Mouse (Mus musculus): ENCODE measurements around the gene Teddm3.
"Not testable (repeated sequence)": the region's sequence is repeated elsewhere in the genome, so short reads cannot be mapped to it uniquely, and the experiment has no call there.

The Teddm3 gene

DNA sequence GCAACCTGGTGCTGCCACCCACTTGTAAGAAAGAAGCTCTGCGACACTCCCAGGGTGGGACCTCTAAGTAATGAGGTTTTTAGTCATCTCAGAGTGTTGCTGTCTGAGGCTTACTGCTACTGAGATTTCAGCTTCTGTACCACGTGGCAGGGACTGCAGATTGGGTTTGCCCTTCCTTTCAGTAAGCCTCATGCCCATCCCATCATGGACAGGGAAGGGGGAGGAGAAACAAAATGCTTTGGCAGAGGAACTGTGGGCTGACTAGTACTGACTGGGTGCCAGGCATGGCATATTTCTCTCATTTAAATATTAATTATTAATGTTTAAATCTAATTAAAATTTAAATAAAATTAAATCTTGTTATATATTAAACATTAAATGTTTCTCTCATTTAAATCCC is at the start of gene Teddm3:
TSS of gene Teddm3 (minus strand) at position 101 of the 400 bp plus-strand sequence.
- not testable (repeated sequence) for DNase-seq

DNA sequence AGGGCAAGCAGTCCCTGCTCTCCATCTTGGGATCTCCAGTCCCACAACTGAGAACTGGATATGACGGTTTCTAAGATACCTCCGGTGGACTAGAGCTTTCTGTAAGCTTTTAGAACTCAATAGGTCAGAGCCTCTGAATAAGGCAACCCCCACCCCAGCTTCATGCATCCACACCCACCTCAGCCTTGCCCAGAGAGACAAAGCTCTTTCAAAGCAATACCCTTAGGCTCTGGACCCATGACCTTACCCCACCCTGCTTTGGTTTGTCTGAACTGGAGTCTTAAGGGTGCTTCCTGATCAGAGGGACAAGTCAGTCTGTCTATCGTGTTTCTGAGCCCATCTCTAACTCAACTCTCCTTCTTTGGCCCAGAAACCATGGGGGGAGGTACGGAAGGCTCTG is 48.9 kb upstream of the Teddm3 start:
- DNase-seq, result no peak

DNA sequence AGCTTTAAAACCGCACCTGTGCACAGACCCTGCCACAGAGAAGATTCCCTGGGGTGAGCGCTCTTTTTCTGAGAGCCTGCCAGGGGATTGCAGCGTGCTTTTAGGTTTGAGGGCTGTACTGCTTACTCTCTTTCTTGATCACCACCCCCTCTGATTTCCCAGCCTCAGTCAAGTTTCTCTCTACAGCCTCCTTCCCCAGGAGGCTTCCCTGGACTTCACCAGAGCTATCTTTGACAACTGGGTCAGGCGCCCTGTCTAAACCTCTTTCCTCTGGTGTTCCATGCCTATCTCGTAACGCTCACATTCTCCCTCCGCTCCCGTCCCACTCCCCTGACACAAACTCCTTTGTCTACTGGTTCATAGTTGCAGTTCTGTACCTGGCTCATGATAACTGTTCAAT is 45.6 kb upstream of the Teddm3 start:
- DNase-seq, result no peak

DNA sequence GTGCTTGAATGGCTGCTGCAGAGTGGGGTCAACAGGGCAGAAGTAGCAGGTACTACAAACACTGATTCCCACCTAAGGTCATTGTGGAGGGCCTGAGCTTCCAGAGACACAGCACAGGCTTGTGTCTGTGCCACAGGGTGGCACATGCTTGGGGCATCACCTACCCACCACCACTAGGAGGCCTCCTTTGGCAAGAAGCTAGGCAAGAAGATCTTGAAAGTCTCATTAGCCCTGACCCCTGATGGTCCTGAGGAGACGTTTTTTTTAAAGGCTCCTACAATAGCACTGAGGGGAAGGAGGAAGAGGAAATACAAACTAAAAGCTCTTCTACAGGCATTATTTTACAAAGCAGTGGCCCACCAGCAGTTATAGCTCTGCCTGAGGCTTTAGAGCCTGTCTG is 44.7 kb upstream of the Teddm3 start:
- DNase-seq, result no peak

DNA sequence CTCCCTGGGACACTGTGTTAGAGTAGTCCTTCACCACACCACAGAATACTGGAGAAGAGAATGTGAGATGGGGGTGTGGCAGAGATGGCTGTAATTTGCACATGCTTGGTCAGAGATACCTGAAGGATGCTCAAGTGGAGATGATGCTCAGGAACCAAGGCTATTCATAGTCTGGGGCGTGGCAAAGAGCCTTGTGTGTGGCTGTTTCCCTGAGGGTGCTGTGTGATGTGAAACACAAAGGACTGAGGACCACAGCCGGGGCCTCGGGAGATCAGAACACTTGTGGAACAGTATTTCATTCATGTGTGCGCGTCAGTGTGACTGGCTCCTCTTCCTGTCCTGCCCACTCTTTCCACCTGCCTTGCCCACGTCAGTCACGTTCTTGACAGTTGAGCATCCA is 44.2 kb upstream of the Teddm3 start:
- DNase-seq, result no peak

DNA sequence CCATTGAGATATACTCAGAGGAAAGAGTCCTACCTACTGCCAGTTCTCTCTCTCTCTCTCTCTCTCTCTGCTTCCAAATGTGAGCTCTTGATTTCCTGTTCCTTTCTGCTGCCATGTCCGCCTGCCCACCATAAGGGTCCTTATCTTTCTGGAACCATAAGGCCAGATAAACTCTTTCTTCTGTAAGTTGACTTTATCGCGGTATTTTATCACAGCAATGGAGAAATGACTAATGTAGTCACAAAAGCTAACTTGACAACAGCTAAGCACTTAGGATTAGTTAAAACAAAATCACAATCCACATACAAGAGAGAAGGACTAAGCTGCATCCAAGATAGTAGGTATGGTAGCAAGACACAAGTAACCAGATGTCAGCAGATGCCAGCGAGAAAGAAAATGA is 43.7 kb upstream of the Teddm3 start:
- DNase-seq, result no peak

DNA sequence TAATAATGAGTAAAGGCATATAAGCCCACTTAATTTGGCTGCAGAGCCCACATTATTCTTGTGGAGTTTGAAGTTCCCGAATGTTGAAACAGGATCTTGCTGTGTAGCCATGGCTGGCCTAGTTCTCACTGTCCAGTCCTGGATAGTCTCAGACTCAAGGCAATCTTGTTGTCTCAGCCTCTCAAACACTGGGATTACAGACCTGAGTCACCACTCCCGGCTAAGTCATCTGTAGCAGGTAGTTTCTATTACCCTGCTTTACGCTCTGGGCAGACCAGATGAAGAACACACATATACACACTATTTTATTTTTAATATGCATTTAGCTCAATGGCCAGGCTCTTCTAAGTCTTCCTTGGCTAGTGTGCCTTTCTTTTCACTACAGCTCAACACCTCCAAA is 42.8 kb upstream of the Teddm3 start:
- no peak for DNase-seq

DNA sequence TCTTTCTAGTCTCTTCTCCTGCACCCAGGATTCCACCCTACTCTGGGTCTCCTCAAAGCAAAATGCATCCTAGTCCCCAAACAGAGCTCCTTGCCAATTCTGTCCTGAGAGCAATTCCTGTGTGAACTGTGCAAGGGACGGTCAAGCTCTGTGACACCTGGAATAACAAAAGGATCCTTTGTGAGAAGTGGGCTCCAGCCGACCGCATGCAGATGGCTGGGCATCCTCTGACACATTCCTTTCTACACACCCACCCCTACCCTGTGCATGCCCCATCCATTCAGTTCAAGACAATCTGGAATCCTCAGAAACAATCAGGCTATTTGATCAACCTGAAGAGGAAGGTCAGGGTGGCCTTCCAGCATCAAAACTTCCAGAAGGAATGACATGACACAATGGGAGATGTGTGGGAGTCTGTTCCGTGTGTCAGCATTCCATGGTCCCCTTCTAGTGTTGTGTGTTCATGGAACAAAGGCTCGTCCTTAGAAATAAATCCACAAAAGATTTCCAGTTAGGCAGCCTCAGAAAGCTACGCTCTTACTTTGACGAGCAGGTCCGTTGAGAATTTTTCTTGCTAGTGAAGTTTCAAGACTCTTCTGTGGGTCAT is 41.6 kb upstream of the Teddm3 start:
- DNase-seq, result no peak

DNA sequence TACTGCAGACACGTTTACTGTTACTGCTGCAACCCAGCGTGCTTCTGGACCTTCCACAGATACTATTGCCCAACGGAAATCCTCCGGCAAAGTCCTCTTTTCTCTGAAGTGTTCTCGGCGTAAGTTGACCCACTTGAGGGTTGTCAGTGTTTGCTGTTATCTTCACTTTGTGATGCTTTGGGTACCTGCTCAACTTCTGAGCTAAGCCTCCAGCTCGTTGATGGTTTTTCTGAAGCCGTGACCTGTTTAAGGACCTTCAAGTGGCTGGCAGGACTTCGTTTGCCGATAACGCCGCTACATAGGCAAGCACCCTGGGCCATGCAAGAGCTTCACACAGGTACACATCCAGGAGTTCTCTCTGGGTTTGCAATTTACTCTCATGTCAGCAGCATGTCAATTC is 40.4 kb upstream of the Teddm3 start:
- DNase-seq, result no peak

DNA sequence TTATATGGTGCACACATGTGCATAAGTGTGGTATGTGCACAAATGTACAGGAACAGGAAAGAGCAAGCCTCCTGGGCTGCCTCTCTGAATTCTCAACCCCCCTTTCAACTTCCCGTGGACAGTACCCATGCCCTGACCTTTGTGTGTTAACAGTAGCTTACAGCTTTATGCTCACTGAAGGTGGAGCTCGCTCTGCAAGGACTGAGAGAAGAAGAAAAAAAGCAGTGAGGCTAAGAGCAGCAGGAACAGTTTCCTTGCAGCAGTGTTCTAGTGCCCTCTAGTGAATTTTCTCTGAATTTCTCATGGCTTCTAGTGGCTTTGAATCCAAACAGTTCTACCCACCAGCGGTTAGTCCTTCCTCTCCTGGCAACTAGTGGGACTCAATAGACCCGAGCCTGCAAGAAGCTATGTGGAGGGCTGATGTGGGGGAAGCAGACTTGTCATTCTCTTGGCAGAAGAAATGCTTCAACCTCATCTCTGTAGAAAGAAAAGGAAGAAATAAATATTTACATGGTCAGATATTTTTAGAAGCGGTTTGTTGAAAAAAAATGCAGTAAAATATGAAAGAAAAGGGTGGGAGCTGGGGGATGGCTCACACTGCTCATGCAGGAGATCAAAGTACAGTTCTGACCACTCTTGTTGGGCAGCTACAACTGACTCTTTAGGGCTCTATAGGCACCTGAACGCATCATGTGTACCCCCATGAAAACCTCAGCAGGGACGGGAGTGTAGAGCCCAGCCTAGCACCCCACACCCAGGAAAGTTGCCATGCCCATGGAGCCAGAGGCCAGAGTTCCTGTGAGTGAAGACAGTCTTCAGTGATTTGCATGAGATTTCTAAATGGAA is 38.9 kb upstream of the Teddm3 start:
- no peak for DNase-seq

DNA sequence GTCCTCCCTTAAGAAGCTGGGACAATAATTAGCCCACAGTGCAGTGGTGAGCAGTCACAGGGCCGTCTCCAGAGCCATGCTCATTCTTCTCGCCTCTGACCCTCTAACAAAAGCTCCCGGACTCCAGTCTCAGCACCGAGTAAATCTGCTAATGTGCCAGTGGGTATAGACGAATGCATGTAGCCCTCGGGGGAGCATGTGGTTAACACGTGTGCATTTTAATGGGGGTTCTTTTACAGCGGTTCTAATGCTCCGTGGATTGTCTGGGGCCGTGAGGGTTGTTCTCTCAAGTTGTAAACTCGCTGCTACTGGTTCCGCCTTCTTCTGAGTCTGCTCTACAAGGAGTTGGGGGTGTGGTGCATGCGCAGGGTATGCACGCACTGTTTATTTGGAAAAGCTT is 37.8 kb upstream of the Teddm3 start:
- no peak for DNase-seq

DNA sequence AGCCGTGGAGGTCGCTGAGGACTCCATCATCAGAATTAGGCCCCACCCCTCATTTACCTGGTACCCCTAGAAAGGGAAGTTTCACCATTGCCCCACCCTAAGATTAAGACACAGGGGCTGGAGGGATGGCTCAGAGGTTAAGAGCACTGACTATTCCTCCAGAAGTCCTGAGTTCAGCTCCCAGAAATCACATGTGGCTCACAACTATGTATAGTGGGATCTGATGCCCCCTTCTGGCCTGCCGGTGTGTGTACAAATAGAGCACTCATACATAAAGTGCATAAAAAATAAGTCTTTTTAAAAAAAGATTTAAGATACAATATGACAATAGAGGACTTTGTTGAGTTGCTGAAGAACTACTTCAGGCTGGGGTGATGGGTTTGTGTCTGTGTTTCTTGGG is 34.5 kb upstream of the Teddm3 start:
- DNase-seq, result no peak

DNA sequence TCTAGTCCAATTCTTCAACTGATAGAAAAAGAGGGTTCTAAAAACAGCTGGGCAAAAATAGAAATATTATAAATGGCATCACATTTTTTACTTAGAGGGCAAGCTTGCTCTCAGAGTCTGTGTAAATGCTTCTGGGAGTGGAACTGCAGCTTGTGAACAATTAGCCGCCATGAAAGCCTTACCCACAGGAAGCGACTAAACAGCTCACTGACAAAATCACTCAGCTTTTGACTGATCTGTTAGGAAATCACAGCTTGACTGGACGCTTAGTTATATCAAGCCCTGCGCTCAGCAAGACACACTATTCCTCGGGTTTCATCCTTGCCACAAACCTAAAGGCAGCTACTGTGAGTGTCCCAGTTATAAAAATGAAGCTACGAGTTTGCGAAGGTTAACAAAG is 33.8 kb upstream of the Teddm3 start:
- no peak for DNase-seq

DNA sequence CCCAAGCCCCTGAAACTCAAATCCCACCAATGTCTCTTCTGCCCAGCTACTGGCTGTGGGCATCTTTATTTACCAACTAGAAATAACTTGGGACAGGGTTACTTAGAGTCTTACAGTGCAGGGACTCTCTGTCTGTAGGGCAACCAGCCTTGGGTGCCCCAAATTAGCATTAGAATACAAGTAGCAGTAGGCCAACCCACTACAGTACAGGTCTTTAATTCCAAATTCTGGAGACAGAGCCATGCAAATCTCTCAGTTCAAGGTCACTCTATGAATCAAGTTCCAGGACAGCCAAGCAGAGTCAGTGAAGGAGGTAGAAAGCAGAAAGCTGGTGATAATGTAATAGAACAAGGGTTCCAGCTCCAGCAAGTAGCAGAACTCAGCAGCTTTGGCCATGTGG is 30.9 kb upstream of the Teddm3 start:
- DNase-seq, result no peak

DNA sequence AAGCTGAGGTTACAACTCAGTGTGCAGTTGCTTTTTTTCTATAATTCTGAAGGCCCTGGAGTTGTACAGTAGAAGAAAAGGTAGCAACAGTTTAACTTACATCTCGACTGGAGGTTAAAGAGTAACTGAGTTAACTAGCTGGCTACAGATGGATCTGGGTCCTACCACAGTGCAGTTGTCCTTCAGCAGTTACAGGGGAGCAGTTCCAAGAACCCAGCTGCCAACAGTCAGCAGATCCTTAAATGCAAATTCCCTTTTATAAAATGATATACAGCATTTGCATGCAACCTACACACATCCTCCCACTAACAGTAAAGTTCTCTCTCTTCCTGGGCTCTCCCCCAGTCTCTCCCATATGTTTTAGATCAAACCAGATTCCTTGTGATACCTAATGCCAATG is 28.3 kb upstream of the Teddm3 start:
- DNase-seq, result no peak

DNA sequence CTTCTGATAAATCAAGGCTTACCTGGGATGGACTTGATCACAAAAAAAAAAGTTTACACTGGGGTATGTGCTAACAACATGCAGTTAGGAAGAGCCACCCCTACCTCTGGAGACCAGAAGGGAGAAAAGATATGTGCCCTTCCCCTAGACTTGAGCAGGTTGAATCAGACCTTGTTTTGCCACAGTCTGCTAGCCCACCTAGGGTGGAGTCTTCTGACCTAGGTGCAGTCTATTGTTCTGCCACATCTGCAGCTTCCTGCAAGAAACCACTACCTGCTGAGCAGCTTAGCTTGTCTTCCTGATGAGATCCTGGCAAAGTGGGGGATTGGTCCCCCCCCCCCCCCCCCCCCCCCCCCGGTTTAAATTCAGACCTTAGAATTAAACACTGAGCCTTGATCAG is 21.4 kb upstream of the Teddm3 start:
- no peak for DNase-seq

DNA sequence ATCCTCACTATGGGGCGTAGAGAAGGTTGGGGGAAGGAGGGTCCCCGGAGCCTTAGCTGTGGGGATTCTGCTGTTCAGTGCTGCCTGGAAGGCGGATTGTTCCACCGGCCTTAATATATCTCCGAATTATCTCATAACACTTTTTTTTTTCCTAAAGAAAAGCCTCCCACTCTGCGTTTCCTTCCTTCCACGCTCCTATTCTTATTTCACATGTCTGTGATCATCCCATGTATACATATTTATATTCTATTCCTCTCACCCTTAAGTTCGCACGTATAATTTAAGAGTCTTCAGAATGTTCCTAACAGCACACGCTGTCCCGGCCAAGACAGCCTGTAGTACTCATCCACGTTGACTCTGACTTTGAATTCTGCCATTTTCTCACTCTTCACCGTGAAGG is 14.9 kb upstream of the Teddm3 start:
- DNase-seq, result no peak

DNA sequence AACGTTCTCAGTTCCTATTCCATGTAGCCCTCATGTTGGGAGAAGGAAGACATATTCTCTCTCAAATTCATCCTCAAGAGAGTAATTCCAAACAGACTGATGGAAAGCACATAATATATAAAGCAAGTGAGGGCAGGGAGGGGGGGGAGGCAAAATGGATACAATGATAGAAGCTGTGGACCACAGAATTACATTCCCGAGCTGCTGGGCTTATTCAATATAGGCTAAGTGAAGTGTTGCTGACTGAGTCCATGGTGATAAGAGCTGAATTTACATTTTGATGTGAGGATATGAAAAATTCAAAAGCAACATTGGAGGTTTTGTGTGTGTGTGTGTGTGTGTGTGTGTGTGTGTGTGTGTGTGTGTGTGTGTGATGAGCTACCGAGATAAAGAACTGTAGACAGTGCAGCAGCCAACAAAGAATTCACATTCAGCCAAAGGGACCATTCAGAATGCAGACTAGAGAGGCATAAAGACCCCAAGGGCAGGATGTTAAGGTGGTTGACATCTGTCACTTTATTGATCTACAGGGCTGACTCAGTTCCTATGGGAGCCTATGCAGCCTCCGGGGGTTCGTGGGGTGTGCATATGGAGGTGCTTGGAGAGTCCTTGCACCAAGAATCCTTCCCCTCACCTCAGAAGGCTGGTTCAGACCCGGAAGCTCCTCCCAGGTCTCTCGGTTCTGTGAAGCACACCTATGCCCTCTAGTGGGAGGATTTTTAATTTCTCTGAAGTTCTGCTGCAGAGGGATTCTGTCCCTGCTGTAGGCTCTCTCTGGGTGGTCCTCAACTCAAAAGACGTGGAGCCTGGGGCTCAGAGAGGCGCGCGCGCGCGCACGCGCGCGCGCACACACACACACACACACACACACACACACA is 11.8 kb upstream of the Teddm3 start:
- DNase-seq, result peak; percentile 5 to 11

DNA sequence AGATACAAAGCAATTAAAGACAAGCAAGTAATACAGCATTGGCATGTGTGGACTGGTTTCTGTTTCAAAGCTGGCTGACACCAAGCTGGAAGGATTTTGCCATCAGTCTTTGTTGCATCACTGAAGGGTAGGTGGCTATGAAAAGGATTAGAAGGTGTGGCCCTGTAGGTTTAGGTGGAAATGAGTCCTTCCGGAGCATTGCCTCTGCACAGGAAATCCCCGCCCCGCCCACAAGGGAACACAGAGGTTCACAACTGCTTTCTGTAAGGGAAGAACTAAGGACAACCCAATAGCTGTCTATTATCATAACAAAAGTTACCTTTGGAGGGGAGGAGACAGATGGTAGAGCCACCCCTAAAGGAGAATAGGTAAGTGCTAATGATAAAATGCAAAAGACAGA is 9.6 kb upstream of the Teddm3 start:
- not testable (repeated sequence) for DNase-seq

DNA sequence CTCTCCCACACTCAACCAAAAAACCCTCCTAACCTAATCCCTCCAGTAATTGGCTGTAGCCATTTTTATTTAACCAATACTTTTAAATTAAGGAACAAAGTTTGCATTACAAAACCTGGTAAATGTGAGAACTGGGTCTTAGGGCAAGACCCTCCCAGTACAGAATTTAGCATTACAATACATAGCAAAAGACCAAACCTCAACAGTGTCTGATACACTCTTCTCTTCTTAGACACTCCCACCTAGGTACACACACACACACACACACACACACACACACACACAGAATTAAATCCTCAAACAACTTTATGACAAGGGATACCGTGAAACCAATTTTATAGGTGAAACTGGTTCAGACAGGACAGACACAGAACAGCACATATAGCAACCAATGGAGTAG is 5.4 kb upstream of the Teddm3 start:
- not testable (repeated sequence) for DNase-seq

DNA sequence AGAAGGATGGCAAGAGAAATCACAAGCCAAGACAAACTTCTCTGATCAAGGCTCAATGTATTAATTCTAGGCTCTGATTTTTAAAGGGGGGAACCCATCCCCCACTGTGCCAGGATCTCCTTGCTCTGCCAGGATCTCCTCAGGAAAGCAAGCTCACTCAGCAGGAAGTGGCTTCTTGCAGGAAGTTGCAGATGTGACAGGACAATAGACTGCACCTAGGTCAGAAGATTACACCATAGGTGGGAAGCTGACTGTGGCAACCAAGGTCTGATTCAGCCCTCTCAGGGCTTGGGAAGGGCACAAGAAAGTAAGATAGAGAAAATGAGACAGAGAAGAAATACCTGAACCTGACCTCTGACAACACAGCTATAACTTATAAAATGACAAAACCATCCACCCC is 2.5 kb upstream of the Teddm3 start:
- DNase-seq, result peak in 1 of 2 experiments; percentile 3

DNA sequence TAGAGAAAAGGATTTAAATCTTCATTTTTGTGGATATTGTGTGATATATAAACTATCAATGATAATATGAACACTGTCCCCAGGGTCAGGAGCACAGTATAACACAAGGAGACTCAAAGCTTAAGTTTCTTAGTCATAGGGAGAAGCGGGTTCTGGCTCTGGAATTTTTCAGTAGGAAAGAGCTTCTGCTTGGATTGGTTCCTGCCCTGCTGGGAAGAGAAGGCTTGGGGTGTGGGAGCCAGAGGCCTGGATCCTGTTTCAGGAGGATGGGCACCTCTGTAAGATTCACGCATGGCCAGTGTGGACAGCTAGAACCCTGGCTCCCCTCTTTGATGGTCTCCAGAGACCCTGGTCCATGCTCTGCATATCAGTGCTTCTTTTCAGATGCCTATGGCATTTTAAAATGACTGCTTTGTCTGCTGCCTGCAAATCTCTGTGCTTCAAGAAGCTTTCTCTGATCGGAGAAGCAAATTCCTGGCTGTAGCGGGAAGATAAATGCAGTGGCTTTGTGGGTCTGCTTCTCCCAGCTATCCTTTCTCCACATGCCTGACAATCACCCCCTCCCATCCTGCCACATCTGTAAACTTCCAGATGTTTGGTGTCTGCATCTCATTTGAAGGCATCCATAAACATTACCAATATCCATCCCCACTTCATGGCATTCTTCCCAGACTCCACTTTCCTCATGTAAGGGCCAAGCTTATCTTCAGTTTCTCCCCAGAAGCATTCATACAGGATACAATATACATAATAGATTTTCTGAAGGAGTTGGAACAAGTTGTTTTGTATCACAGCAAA is 2.0 kb downstream of the Teddm3 start:
- DNase-seq, result no peak

DNA sequence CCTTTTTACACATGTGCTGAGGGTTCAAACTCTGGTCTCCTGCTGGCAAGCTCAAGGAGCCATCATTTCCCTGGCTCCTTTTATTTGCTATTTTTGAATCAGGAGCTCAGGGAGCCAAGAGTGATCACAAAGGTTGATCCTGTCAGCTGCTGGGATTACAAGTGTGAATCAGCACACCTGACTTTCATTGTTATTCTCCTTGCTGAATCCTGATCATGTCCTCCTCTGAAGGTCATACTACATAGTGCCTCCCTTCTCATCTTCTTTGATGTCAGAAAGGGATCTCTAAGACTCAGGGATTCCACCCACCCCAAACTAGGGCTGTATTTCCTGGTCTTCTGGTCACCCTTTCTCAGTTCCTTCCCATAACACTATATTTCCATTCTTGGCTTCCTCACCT is 3.9 kb downstream of the Teddm3 start:
- no peak for DNase-seq

Measured in thymus, postnatal 36 days (tissue).